Mouse (Mus musculus): ENCODE data around the gene Vdr.

Vdr gene

DNA sequence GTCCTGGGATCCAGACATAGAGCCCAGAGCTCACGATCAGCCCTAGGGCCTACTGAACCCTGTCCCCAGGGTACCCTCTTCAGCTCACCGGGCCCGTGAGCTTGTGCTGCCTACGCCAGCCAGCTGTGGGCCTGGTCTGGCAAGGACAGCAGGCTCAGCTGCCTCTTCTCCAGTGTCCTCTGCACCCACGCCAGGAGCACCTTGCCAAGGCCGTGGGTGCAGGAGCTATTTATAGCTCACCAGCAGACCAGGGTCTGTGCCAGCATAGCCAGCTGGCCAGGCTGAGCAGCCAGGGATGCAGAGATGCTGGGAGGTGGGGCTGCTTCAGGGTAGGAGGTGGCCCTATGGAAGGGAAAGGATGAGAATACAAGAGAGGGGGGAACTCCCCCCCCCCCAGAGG lies 98.3 kb downstream of the Vdr start:
- no peak for DNase-seq (ENCODE audit: low read depth, low spot score)

DNA sequence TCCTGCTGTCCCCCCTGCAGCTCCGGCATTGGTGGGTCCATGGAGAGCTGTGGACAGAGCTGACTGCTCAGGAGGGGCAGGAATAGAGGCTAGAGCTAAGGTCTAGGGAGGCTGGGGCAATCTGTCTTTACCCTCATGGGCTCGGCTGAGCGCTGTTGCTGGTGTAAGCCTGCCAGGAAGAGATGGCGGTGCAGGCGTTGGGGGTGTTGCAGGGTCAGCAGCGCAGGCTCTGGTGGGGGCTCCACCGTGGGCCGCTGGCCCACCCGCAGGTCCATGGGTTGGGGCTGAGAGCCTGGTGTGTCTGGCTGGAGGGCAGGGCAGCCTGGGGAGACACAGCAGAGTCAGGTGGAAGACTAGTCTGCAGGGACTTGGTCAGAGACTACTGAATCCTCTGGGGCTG lies 99.1 kb downstream of the Vdr start:
- DNase-seq (ENCODE audit: low read depth, low spot score): no peak

DNA sequence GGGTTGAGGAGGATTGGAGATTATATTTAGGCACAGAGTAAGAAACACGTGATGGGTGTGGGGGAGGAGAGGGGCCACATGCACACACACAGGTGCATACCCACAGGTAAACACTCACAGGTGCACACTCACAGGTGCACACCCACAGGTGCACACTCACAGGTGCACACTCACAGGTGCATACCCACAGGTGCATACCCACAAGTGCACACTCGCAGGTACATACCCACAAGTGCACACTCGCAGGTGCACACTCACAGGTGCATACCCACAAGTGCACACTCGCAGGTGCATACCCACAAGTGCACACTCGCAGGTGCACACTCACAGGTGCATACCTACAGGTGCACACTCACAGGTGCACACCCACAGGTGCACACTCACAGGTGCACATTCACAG lies 100.0 kb downstream of the Vdr start:
- no peak for DNase-seq (ENCODE audit: low read depth, low spot score)

DNA sequence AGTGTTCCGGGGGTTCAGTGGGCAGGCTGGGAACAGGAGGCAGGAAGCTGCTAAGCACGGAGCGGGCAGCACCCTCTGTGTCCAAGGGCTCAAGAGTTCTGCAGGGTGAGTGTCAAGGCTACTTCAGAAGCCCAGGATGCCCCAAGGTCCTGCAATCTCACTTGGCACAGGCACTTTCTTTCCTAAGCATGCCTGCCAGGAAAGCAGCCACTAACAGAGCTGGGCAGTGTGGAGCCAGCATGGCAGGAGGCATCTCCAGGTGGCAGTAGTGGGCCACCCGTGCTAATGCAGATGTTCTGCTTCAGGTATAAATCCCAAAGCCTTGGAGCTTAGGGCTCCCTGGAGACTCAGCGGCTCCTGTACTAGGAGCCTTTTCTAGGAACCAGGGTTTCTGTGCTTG lies 100.5 kb downstream of the Vdr start:
- no peak for DNase-seq (ENCODE audit: low read depth, low spot score)

DNA sequence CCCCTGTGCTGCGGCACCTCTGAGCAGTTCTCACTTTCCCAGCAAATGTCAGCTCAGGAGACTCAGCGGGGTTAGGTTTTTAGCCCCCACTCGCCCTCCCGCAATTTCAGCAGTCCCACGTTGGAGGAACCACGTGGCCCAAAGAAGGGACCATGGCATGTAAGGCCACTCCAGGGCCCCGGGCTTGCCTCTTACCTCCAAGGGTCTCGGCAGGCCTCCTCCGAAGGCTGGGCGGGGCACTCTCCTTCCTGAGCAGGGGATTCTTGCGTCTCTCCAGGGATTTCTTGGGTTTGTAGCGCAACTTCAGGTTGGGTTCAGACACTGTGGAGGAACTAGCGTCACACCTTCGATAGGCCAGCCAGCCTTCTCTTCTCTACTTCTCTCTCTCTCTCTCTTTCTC lies 101.2 kb downstream of the Vdr start:
- DNase-seq (ENCODE audit: low read depth, low spot score): no peak

DNA sequence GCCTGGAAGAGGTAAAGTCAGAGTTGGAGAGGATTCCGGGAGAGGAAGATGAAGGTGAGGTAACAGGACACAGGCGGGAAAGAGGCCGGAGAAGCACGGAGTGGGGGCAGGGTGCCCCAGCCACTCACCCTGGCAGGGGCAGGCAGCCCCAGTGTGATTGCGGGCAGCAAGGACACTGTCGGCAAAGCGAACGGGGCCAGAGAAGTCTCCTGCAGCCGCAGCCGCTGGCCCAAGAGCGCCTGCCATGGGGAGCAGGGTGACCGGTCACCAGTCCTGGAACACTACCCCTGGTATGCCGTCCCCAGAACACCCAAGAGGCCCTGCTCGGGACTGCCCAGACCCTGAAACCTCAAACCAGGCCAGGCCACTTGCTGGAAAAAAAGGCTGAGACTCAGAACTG lies 101.9 kb downstream of the Vdr start:
- no peak for DNase-seq (ENCODE audit: low read depth, low spot score)

DNA sequence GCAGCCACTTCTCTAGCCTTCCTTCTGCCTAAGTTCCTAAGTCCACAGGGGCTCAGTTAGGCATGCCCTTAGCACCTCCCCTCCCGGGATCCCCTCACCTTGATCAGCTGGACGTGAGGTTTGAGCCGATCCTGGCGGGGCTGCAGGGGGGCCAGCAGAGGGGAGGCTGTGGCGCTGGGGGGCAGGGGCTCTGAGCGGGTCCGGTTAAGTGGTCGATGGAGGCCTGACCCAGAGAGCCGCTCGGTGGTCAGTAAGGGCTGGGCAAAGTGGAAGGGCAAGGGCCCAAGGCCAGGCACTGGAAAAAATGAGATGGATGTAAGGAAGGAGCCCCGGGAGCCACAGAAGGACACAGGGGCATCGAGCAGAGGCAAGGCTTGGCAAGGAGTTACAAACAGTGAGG lies 102.6 kb downstream of the Vdr start:
- DNase-seq (ENCODE audit: low read depth, low spot score): no peak

All from brain, embryonic 18.5 days (tissue).